Mouse (Mus musculus) monocyte, adult 2 months (primary cell): ENCODE data around the gene Cplx2.

Experiments used
- DNase-seq, 2 experiments: peaks; one replicate each; pipeline ENCODE4 v3.0.0; 2022; ENCODE audit warnings: low spot score in 2 of 2, low read depth in 1 of 2

Gene Cplx2

GRCm38 (mm10) chr13:54402346-54402745 lies 31.2 kb downstream of the Cplx2 start:
- no peak for DNase-seq

- no peak for DNase-seq
These were observed 32.3 kb downstream of the Cplx2 start for GRCm38 (mm10) chr13:54403224-54404070.

- no peak for DNase-seq
These were observed 33.1 kb downstream of the Cplx2 start for GRCm38 (mm10) chr13:54404205-54404604.

GRCm38 (mm10) chr13:54405805-54406204 lies 34.7 kb downstream of the Cplx2 start:
- no peak for DNase-seq

- no peak for DNase-seq
These were observed 40.5 kb downstream of the Cplx2 start for GRCm38 (mm10) chr13:54411656-54412055.

- DNase-seq = no peak
These were observed 41.1 kb downstream of the Cplx2 start for GRCm38 (mm10) chr13:54412236-54412635.

GRCm38 (mm10) chr13:54412721-54413120 lies 41.6 kb downstream of the Cplx2 start:
- no peak for DNase-seq

- DNase-seq = no peak
These were observed 43.9 kb downstream of the Cplx2 start for GRCm38 (mm10) chr13:54415059-54415458.

GRCm38 (mm10) chr13:54418781-54419327 lies 47.7 kb downstream of the Cplx2 start:
- no peak for DNase-seq

GRCm38 (mm10) chr13:54420226-54420625 lies 49.1 kb downstream of the Cplx2 start:
- no peak for DNase-seq

GRCm38 (mm10) chr13:54425269-54425668 lies 54.1 kb downstream of the Cplx2 start:
- no peak for DNase-seq

GRCm38 (mm10) chr13:54426781-54427655 lies 55.9 kb downstream of the Cplx2 start:
- no peak for DNase-seq

GRCm38 (mm10) chr13:54428771-54429170 lies 57.6 kb downstream of the Cplx2 start:
- no peak for DNase-seq

- no peak for DNase-seq
These were observed 58.9 kb downstream of the Cplx2 start for GRCm38 (mm10) chr13:54430051-54430450.

GRCm38 (mm10) chr13:54431161-54431560 lies 60.0 kb downstream of the Cplx2 start:
- DNase-seq = no peak
